Mouse (Mus musculus): ENCODE results near the gene Gm17124. TPM values are rescaled to one million over a fixed set of nuclear protein-coding genes. Genes with fewer than 3 reads are reported as not detected.
"Not testable (repeated sequence)": the region's sequence is repeated elsewhere in the genome, so short reads cannot be mapped to it uniquely, and the experiment has no call there.

Gene Gm17124
- polyA plus RNA-seq (2014; fragmentation: Nextera tagmentation; extraction: Ambion mirVana) = not detected in 2 replicates

DNA sequence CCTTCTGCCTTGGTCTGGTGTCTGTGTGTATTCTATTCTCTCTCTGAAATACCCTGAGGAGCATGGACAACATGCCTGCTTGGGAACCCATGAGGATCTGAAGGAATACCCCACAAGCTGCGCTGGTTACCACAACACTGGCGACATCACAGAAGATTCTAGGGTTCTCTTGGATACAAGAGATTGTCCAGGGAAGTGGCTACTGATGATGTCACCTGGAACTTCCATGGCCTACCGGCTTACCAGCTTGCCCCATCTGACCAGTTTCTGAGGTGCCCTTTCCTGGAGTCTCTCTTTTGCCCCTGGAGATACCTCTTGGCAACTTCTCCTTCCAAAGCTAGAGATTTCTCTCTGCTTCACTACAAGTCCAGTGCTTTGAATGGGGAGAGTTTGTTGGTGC lies at the start of gene Gm17124:
Gm17124 (minus strand) TSS at position 101 of the 400 bp plus-strand sequence.
- WGBS = no CpG with 5 or more reads among the region's 3 CpGs
- not testable (repeated sequence) for H3K9ac ChIP-seq (ENCODE audit: low read length); H3K4me1 ChIP-seq (replicated peaks; ENCODE audit: control insufficient read depth, insufficient read depth, low read length); H3K4me2 ChIP-seq (ENCODE audit: low read depth, low read length, severe bottlenecking); H3K36me3 ChIP-seq (ENCODE audit: control insufficient read depth, insufficient read depth, low read length); H3K27ac ChIP-seq (ENCODE audit: low read depth, low read length); H3K9me3 ChIP-seq (ENCODE audit: control insufficient read depth, low read length); ATAC-seq (replicated peaks; ENCODE audit: low FRiP score); H3K4me3 ChIP-seq (ENCODE audit: low read depth, low read length); DNase-seq (ENCODE audit: low spot score); H3K27me3 ChIP-seq (ENCODE audit: control insufficient read depth, insufficient read depth, low read length)

- H3K9me3 ChIP-seq (ENCODE audit: control insufficient read depth, low read length); DNase-seq (ENCODE audit: low spot score); H3K27me3 ChIP-seq (ENCODE audit: control insufficient read depth, insufficient read depth, low read length); H3K4me2 ChIP-seq (ENCODE audit: low read depth, low read length, severe bottlenecking); H3K27ac ChIP-seq (ENCODE audit: low read depth, low read length); ATAC-seq (replicated peaks; ENCODE audit: low FRiP score); H3K4me3 ChIP-seq (ENCODE audit: low read depth, low read length); H3K36me3 ChIP-seq (ENCODE audit: control insufficient read depth, insufficient read depth, low read length); H3K4me1 ChIP-seq (replicated peaks; ENCODE audit: control insufficient read depth, insufficient read depth, low read length); H3K9ac ChIP-seq (ENCODE audit: low read length): not testable (repeated sequence)
- no CpG with 5 or more reads among the region's 2 CpGs for WGBS
Measured at GRCm38 (mm10) chr14:42641817-42642216, 42.1 kb upstream of the Gm17124 start, which contains the start of gene Gm3633. Gene Gm3633 (minus strand): TSS chr14:42641917.

Small RNA genes lying within 50 kb of the gene (microRNA-seq; reads per million reads assigned to microRNA genes)
- not detected for gene Gm23620 (ENCODE audit: insufficient number of aligned reads)
- not detected for gene Gm25228 (ENCODE audit: insufficient number of aligned reads)

Other genes starting within 250 kb of the Gm17124 start
- gene Gm8005, start 160.2 kb downstream of the Gm17124 start, polyA plus RNA-seq (2014; fragmentation: Nextera tagmentation; extraction: Ambion mirVana) = not detected in 2 replicates
- not detected in 2 replicates for gene Gm8011, start 136.0 kb downstream of the Gm17124 start, polyA plus RNA-seq (2014; fragmentation: Nextera tagmentation; extraction: Ambion mirVana)
- gene Gm8020, start 97.5 kb downstream of the Gm17124 start, polyA plus RNA-seq (2014; fragmentation: Nextera tagmentation; extraction: Ambion mirVana) = not detected in 2 replicates
- gene Gm8024, start 75.6 kb downstream of the Gm17124 start, polyA plus RNA-seq (2014; fragmentation: Nextera tagmentation; extraction: Ambion mirVana) = not detected in 2 replicates
- gene Gm3633, start 42.0 kb upstream of the Gm17124 start, polyA plus RNA-seq (2014; fragmentation: Nextera tagmentation; extraction: Ambion mirVana) = not detected in 2 replicates
- gene Gm10378, start 56.1 kb upstream of the Gm17124 start, polyA plus RNA-seq (2014; fragmentation: Nextera tagmentation; extraction: Ambion mirVana) = not detected in 2 replicates
- gene Gm3015, start 168.9 kb upstream of the Gm17124 start, polyA plus RNA-seq (2014; fragmentation: Nextera tagmentation; extraction: Ambion mirVana) = not detected in 2 replicates
- gene Gm10377, start 198.1 kb upstream of the Gm17124 start, polyA plus RNA-seq (2014; fragmentation: Nextera tagmentation; extraction: Ambion mirVana) = not detected in 2 replicates

Measured in forebrain, embryonic 11.5 days (tissue).